8 mouse cellular contexts compared by ENCODE assay signal in genomic region chr10:97712687-97713086, GRCm38 (mm10). TPM values are rescaled to one million over a fixed set of nuclear protein-coding genes. Genes with fewer than 3 reads are reported as not detected.
A peak's percentile ranks its signal among the peaks of the same experiment; 100 is the strongest.
DNase-seq lines count a peak whose midpoint lies in the region; ATAC-seq lines count a peak whose summit lies in the region.

No protein-coding gene starts in this region.

- H3K36me3 ChIP-seq in hindbrain, embryonic 10.5 days: no peaks in the 10 kb centered on the region
- H3K36me3 ChIP-seq in hindbrain, embryonic 12.5 days: no peaks in the 10 kb centered on the region
- H3K36me3 ChIP-seq in embryonic facial prominence, embryonic 11.5 days (replicated peaks; ENCODE audit: control insufficient read depth, insufficient read depth, low read depth, low read length): no peaks in the 10 kb centered on the region
- no peaks in the 10 kb centered on the region for H3K36me3 ChIP-seq in neural tube, embryonic 11.5 days (ENCODE audit: control insufficient read depth, insufficient read depth, low read length)

- ATAC-seq in hindbrain, embryonic 12.5 days (ENCODE audit: low FRiP score): no peak
- ATAC-seq in embryonic facial prominence, embryonic 11.5 days (replicated peaks; ENCODE audit: insufficient number of reproducible peaks, low FRiP score, low TSS enrichment, low read depth): no peak
- no peak for ATAC-seq in neural tube, embryonic 11.5 days (ENCODE audit: insufficient read depth, low FRiP score, low TSS enrichment)

- H3K4me3 ChIP-seq in hindbrain, embryonic 10.5 days: no peak overlapping the region
- H3K4me3 ChIP-seq in hindbrain, embryonic 12.5 days: no peak overlapping the region
- H3K4me3 ChIP-seq in embryonic facial prominence, embryonic 11.5 days (ENCODE audit: low read depth, low read length): no peak overlapping the region
- no peak overlapping the region for H3K4me3 ChIP-seq in neural tube, embryonic 11.5 days (ENCODE audit: low read depth, low read length)

- H3K4me1 ChIP-seq in hindbrain, embryonic 10.5 days (replicated peaks): no peaks in the 10 kb centered on the region
- H3K4me1 ChIP-seq in hindbrain, embryonic 12.5 days: no peaks in the 10 kb centered on the region
- no peaks in the 10 kb centered on the region for H3K4me1 ChIP-seq in embryonic facial prominence, embryonic 11.5 days (ENCODE audit: control insufficient read depth, insufficient read depth, low read length)
- no peaks in the 10 kb centered on the region for H3K4me1 ChIP-seq in neural tube, embryonic 11.5 days (ENCODE audit: control insufficient read depth, insufficient read depth, low read length)

- peak; percentile 38 for DNase-seq in hindbrain, embryonic 10.5 days (ENCODE audit: low spot score)
- peak; percentile 7 to 13 for DNase-seq in B cell, adult 2 months
- peak; percentile 68 for DNase-seq in adipocyte (ENCODE audit: low spot score)
- peak; percentile 89 for DNase-seq in embryonic facial prominence, embryonic 11.5 days (ENCODE audit: low spot score)
- peak; percentile 44 to 56 for DNase-seq in kidney, postnatal 4 days
- peak; percentile 49 for DNase-seq in neural tube, embryonic 11.5 days (ENCODE audit: low spot score)
- DNase-seq in urinary bladder, postnatal 4 days (ENCODE audit: low spot score in 2 of 2): no peak

- H3K9ac ChIP-seq in hindbrain, embryonic 12.5 days: no peak overlapping the region
- no peak overlapping the region for H3K9ac ChIP-seq in embryonic facial prominence, embryonic 11.5 days (replicated peaks; ENCODE audit: low read length)
- no peak overlapping the region for H3K9ac ChIP-seq in neural tube, embryonic 11.5 days (ENCODE audit: low read length)

- H3K4me2 ChIP-seq in hindbrain, embryonic 12.5 days (replicated peaks): no peak overlapping the region
- H3K4me2 ChIP-seq in embryonic facial prominence, embryonic 11.5 days (ENCODE audit: low read depth, low read length): no peak overlapping the region
- H3K4me2 ChIP-seq in neural tube, embryonic 11.5 days (ENCODE audit: low read depth): no peak overlapping the region

- H3K27ac ChIP-seq in hindbrain, embryonic 10.5 days: no peak overlapping the region
- no peak overlapping the region for H3K27ac ChIP-seq in hindbrain, embryonic 12.5 days
- H3K27ac ChIP-seq in embryonic facial prominence, embryonic 11.5 days (replicated peaks; ENCODE audit: low read depth, low read length): no peak overlapping the region
- no peak overlapping the region for H3K27ac ChIP-seq in neural tube, embryonic 11.5 days (ENCODE audit: low read depth, low read length)

- H3K9me3 ChIP-seq in hindbrain, embryonic 10.5 days: no peaks in the 10 kb centered on the region
- H3K9me3 ChIP-seq in hindbrain, embryonic 12.5 days (replicated peaks): no peaks in the 10 kb centered on the region
- H3K9me3 ChIP-seq in embryonic facial prominence, embryonic 11.5 days (replicated peaks; ENCODE audit: control insufficient read depth, low read length): no peaks in the 10 kb centered on the region
- no peaks in the 10 kb centered on the region for H3K9me3 ChIP-seq in neural tube, embryonic 11.5 days (ENCODE audit: control insufficient read depth, low read length)

- no peaks in the 10 kb centered on the region for H3K27me3 ChIP-seq in hindbrain, embryonic 10.5 days (ENCODE audit: insufficient read depth, poor library complexity, severe bottlenecking)
- H3K27me3 ChIP-seq in hindbrain, embryonic 12.5 days: no peaks in the 10 kb centered on the region
- H3K27me3 ChIP-seq in embryonic facial prominence, embryonic 11.5 days (ENCODE audit: control insufficient read depth, insufficient read depth, low read length): no peaks in the 10 kb centered on the region
- no peaks in the 10 kb centered on the region for H3K27me3 ChIP-seq in neural tube, embryonic 11.5 days (ENCODE audit: control insufficient read depth, insufficient read depth, low read length)

- 3% methylated on average over 5 of the region's 5 CpGs for WGBS in hindbrain, embryonic 10.5 days
- 3% methylated on average over 5 of the region's 5 CpGs for WGBS in hindbrain, embryonic 12.5 days
- WGBS in embryonic facial prominence, embryonic 11.5 days: 3% methylated on average over 5 of the region's 5 CpGs
- WGBS in neural tube, embryonic 11.5 days: 4% methylated on average over 5 of the region's 5 CpGs

RNA-seq across cellular contexts. Expression of gene C030005K15Rik, which starts 13.9 kb away (rescaled TPM):
- not detected in 2 replicates for polyA plus RNA-seq in hindbrain, embryonic 10.5 days (2016; fragmentation: Nextera tagmentation; extraction: Ambion mirVana)
- polyA plus RNA-seq in hindbrain, embryonic 12.5 days (2016; fragmentation: Nextera tagmentation; extraction: Ambion mirVana): not detected in 2 replicates
- polyA plus RNA-seq in embryonic facial prominence, embryonic 11.5 days (2014; fragmentation: Nextera tagmentation; extraction: Ambion mirVana): not detected in 2 replicates
- polyA plus RNA-seq in neural tube, embryonic 11.5 days (2014; fragmentation: Nextera tagmentation; extraction: Ambion mirVana): not detected in 2 replicates

RNA-seq across cellular contexts. Expression of gene Ccer1, which starts 19.8 kb away (rescaled TPM):
- polyA plus RNA-seq in hindbrain, embryonic 10.5 days (2016; fragmentation: Nextera tagmentation; extraction: Ambion mirVana): 0.09 TPM in 1 of 2 replicates, not detected in the other
- polyA plus RNA-seq in hindbrain, embryonic 12.5 days (2016; fragmentation: Nextera tagmentation; extraction: Ambion mirVana): 0.12 TPM in 1 of 2 replicates, not detected in the other
- polyA plus RNA-seq in embryonic facial prominence, embryonic 11.5 days (2014; fragmentation: Nextera tagmentation; extraction: Ambion mirVana): not detected in 2 replicates
- polyA plus RNA-seq in neural tube, embryonic 11.5 days (2014; fragmentation: Nextera tagmentation; extraction: Ambion mirVana): not detected in 2 replicates

Comparison
In these comparisons a context has a peak if more than half of its experiments do, and no peak if none do; other contexts are left out.
1. DNase-seq: peak in hindbrain, embryonic 10.5 days (single experiment), B cell, adult 2 months (2 of 2), adipocyte (single experiment), embryonic facial prominence, embryonic 11.5 days (single experiment), kidney, postnatal 4 days (2 of 2) and neural tube, embryonic 11.5 days (single experiment); none in urinary bladder, postnatal 4 days (0 of 2).